Mouse (Mus musculus): Measurements from ENCODE around the gene Prl.
"Not testable (repeated sequence)": the region's sequence is repeated elsewhere in the genome, so short reads cannot be mapped to it uniquely, and the experiment has no call there.

Prl gene

GRCm38 (mm10) chr13:27057270-27057669 is at the start of gene Prl:
Gene Prl (plus strand): TSS chr13:27057570.
- no peak for DNase-seq (ENCODE audit: extremely low spot score, low spot score)

- no peak for DNase-seq (ENCODE audit: extremely low spot score, low spot score)
Measured at GRCm38 (mm10) chr13:27026614-27027013, 30.8 kb upstream of the Prl start.

GRCm38 (mm10) chr13:27027376-27027775 is 30.0 kb upstream of the Prl start:
- no peak for DNase-seq (ENCODE audit: extremely low spot score, low spot score)

GRCm38 (mm10) chr13:27028501-27029240 is 28.7 kb upstream of the Prl start:
- no peak for DNase-seq (ENCODE audit: extremely low spot score, low spot score)

GRCm38 (mm10) chr13:27031101-27031852 is 26.1 kb upstream of the Prl start:
- peak; percentile 17 for DNase-seq (ENCODE audit: extremely low spot score, low spot score)

- peak; percentile 25 for DNase-seq (ENCODE audit: extremely low spot score, low spot score)
Measured at GRCm38 (mm10) chr13:27031853-27032240, 25.5 kb upstream of the Prl start.

- DNase-seq (ENCODE audit: extremely low spot score, low spot score), result no peak
Measured at GRCm38 (mm10) chr13:27032998-27033397, 24.4 kb upstream of the Prl start.

GRCm38 (mm10) chr13:27042185-27042584 is 15.2 kb upstream of the Prl start:
- no peak for DNase-seq (ENCODE audit: extremely low spot score, low spot score)

GRCm38 (mm10) chr13:27043326-27043725 is 14.0 kb upstream of the Prl start:
- DNase-seq (ENCODE audit: extremely low spot score, low spot score), result no peak

GRCm38 (mm10) chr13:27059177-27059576 is 1.8 kb downstream of the Prl start:
- DNase-seq (ENCODE audit: extremely low spot score, low spot score), result no peak

GRCm38 (mm10) chr13:27093890-27094289 is 36.5 kb downstream of the Prl start, which contains the start of gene Prl3d1:
Gene Prl3d1 (plus strand): TSS chr13:27094190.
- DNase-seq (ENCODE audit: extremely low spot score, low spot score), result not testable (repeated sequence)
